Mouse (Mus musculus) intestine, embryonic 15.5 days (tissue): ENCODE data around the gene Agl. TPM values are rescaled to one million over a fixed set of nuclear protein-coding genes. Genes with fewer than 3 reads are reported as not detected.
"Not testable (repeated sequence)": the region's sequence is repeated elsewhere in the genome, so short reads cannot be mapped to it uniquely, and the experiment has no call there.

Experiments
- ATAC-seq: fragments of 200-750 bp; cut with Nextera tagmentation; 2 replicates; pipeline ENCODE4 v1.8.0; 2017; ENCODE audit warnings: moderate TSS enrichment, moderate library complexity
- H3K27ac ChIP-seq: fragments of 300-500 bp; sonication (generic); 2 replicates; pipeline ENCODE4 v1.5.1; 2015; ENCODE audit warnings: mild to moderate bottlenecking, inconsistent platforms
- H3K27me3 ChIP-seq: fragments of 300-500 bp; sonication (generic); replicated peaks from 2 replicates; pipeline ENCODE4 v1.6.1; 2015; ENCODE audit warnings: inconsistent platforms
- H3K36me3 ChIP-seq: fragments of 300-500 bp; sonication (generic); 2 replicates; pipeline ENCODE4 v1.6.1; 2015; ENCODE audit warnings: inconsistent platforms
- H3K4me1 ChIP-seq: fragments of 300-500 bp; sonication (generic); replicated peaks from 2 replicates; pipeline ENCODE4 v1.6.1; 2015; ENCODE audit warnings: inconsistent platforms
- H3K4me2 ChIP-seq: fragments of 300-500 bp; sonication (generic); replicated peaks from 2 replicates; pipeline ENCODE4 v1.6.1; 2015; ENCODE audit warnings: mild to moderate bottlenecking, inconsistent platforms
- H3K4me3 ChIP-seq: fragments of 300-500 bp; sonication (generic); replicated peaks from 2 replicates; pipeline ENCODE4 v1.5.1; 2015; ENCODE audit warnings: inconsistent platforms
- H3K9ac ChIP-seq: fragments of 300-500 bp; sonication (generic); 2 replicates; pipeline ENCODE4 v1.6.1; 2015; ENCODE audit warnings: inconsistent platforms
- H3K9me3 ChIP-seq: fragments of 300-500 bp; sonication (generic); 2 replicates; pipeline ENCODE4 v1.6.1; 2016; ENCODE audit warnings: inconsistent platforms
- WGBS: fragments of 180-500 bp; shearing (Covaris S2); methylation state at CpG from one replicate; pipeline ENCODE4 v1.1.7; 2015; 5-methylcytosine and 5-hydroxymethylcytosine counted together
- polyA plus RNA-seq: library from polyadenylated mRNA; unstranded; fragments of >200 nt; fragmentation: Nextera tagmentation; extraction: Ambion mirVana; gene quantifications from 2 replicates; pipeline ENCODE4 v1.2.1, GENCODE M21; 2015

Gene Agl
- polyA plus RNA-seq, 1 experiment from 2014 or later = 12.1 TPM

- H3K36me3 ChIP-seq = not testable (repeated sequence)
Measured at GRCm38 (mm10) chr3:116810351-116810750, 2.4 kb upstream of the Agl start.

GRCm38 (mm10) chr3:116809221-116809620, 1.3 kb upstream of the Agl start:
- H3K9ac ChIP-seq = no peak overlapping the region
- no peaks in the 10 kb centered on the region for H3K36me3 ChIP-seq
- no peaks in the 10 kb centered on the region for H3K27me3 ChIP-seq
- no peaks in the 10 kb centered on the region for H3K9me3 ChIP-seq
- no peak overlapping the region for H3K4me3 ChIP-seq
- no peak for ATAC-seq
- 93% methylated on average over 6 of the region's 6 CpGs for WGBS
- no peak overlapping the region for H3K27ac ChIP-seq
- H3K4me2 ChIP-seq = no peak overlapping the region
- H3K4me1 ChIP-seq = no peaks in the 10 kb centered on the region

More at GRCm38 (mm10) chr3:116810351-116810750, 2.4 kb upstream of the Agl start:
- not testable (repeated sequence) for H3K27me3 ChIP-seq, H3K4me1 ChIP-seq, ATAC-seq, H3K9ac ChIP-seq, H3K9me3 ChIP-seq, H3K4me3 ChIP-seq, H3K27ac ChIP-seq, H3K4me2 ChIP-seq
- 80% methylated on average over 6 of the region's 6 CpGs for WGBS

- Histone ChIP-seq H3K9me3 (no peaks in the 10 kb centered on the region), H3K27ac (peak overlapping the region; percentile 88), H3K4me2 (peak overlapping the region; percentile 76), H3K9ac (peak overlapping the region; percentile 50), H3K4me1 (no peaks in the 10 kb centered on the region), H3K27me3 (no peaks in the 10 kb centered on the region), H3K4me3 (peak overlapping the region; percentile 64), H3K36me3 (no peaks in the 10 kb centered on the region)
- WGBS = 61% methylated on average over 10 of the region's 10 CpGs
- peak; percentile 73 for ATAC-seq
Measured at GRCm38 (mm10) chr3:116808507-116809217, 696 bp upstream of the Agl start.

- Histone ChIP-seq H3K27me3 (no peaks in the 10 kb centered on the region), H3K9ac (no peak overlapping the region), H3K4me3 (no peak overlapping the region), H3K27ac (no peak overlapping the region), H3K4me2 (no peak overlapping the region), H3K9me3 (no peaks in the 10 kb centered on the region), H3K36me3 (no peaks in the 10 kb centered on the region), H3K4me1 (no peaks in the 10 kb centered on the region)
- no peak for ATAC-seq
- WGBS = 87% methylated on average over 3 of the region's 3 CpGs
Measured at GRCm38 (mm10) chr3:116805866-116806265, 2.1 kb downstream of the Agl start.

- Histone ChIP-seq H3K27ac (no peak overlapping the region), H3K4me3 (no peak overlapping the region), H3K9ac (no peak overlapping the region), H3K36me3 (no peaks in the 10 kb centered on the region), H3K4me1 (no peaks in the 10 kb centered on the region), H3K9me3 (no peaks in the 10 kb centered on the region), H3K4me2 (no peak overlapping the region), H3K27me3 (no peaks in the 10 kb centered on the region)
- WGBS = 49% methylated on average over 6 of the region's 6 CpGs
- ATAC-seq = no peak
Measured at GRCm38 (mm10) chr3:116804746-116805285, 3.1 kb downstream of the Agl start.

- no peaks in the 10 kb centered on the region for H3K9me3 ChIP-seq
- no peak overlapping the region for H3K4me2 ChIP-seq
- H3K27ac ChIP-seq = no peak overlapping the region
- H3K27me3 ChIP-seq = no peaks in the 10 kb centered on the region
- H3K9ac ChIP-seq = no peak overlapping the region
- no peak for ATAC-seq
- H3K36me3 ChIP-seq = no peaks in the 10 kb centered on the region
- 38% methylated on average over 8 of the region's 8 CpGs for WGBS
- H3K4me1 ChIP-seq = no peaks in the 10 kb centered on the region
- H3K4me3 ChIP-seq = no peak overlapping the region
Measured at GRCm38 (mm10) chr3:116801755-116802154, 6.2 kb downstream of the Agl start.

GRCm38 (mm10) chr3:116798821-116799510, 9.0 kb downstream of the Agl start:
- H3K36me3 ChIP-seq = peaks cover 4% of the 10 kb centered on the region; the same call in 1 of the 2 replicates
- H3K4me2 ChIP-seq = no peak overlapping the region
- no peak overlapping the region for H3K9ac ChIP-seq
- H3K4me1 ChIP-seq = no peaks in the 10 kb centered on the region
- H3K9me3 ChIP-seq = no peaks in the 10 kb centered on the region
- no peak overlapping the region for H3K4me3 ChIP-seq
- ATAC-seq = no peak
- 74% methylated on average over 4 of the region's 4 CpGs for WGBS
- H3K27me3 ChIP-seq = no peaks in the 10 kb centered on the region
- H3K27ac ChIP-seq = no peak overlapping the region

- no peak for ATAC-seq
- H3K27ac ChIP-seq = no peak overlapping the region
- no peaks in the 10 kb centered on the region for H3K27me3 ChIP-seq
- H3K4me1 ChIP-seq = no peaks in the 10 kb centered on the region
- H3K9me3 ChIP-seq = no peaks in the 10 kb centered on the region
- H3K36me3 ChIP-seq = peaks cover 11% of the 10 kb centered on the region; the same call in 1 of the 2 replicates
- no peak overlapping the region for H3K9ac ChIP-seq
- 85% methylated on average over 5 of the region's 5 CpGs for WGBS
- H3K4me2 ChIP-seq = no peak overlapping the region
- H3K4me3 ChIP-seq = no peak overlapping the region
Measured at GRCm38 (mm10) chr3:116788851-116789250, 19.1 kb downstream of the Agl start.

GRCm38 (mm10) chr3:116786543-116786942, 21.4 kb downstream of the Agl start:
- Histone ChIP-seq H3K27ac (no peak overlapping the region), H3K36me3 (peaks cover 11% of the 10 kb centered on the region), H3K4me2 (no peak overlapping the region), H3K27me3 (no peaks in the 10 kb centered on the region), H3K4me1 (no peaks in the 10 kb centered on the region), H3K9me3 (no peaks in the 10 kb centered on the region), H3K9ac (no peak overlapping the region), H3K4me3 (no peak overlapping the region)
- WGBS = 78% methylated on average over 9 of the region's 9 CpGs
- no peak for ATAC-seq

- H3K4me3 ChIP-seq = no peak overlapping the region
- H3K27ac ChIP-seq = no peak overlapping the region
- H3K9me3 ChIP-seq = no peaks in the 10 kb centered on the region
- no peak overlapping the region for H3K9ac ChIP-seq
- no peaks in the 10 kb centered on the region for H3K27me3 ChIP-seq
- no peak overlapping the region for H3K4me2 ChIP-seq
- H3K36me3 ChIP-seq = peaks cover 11% of the 10 kb centered on the region
- ATAC-seq = no peak
- no peaks in the 10 kb centered on the region for H3K4me1 ChIP-seq
- WGBS = 95% methylated on average over 8 of the region's 8 CpGs
Measured at GRCm38 (mm10) chr3:116785820-116786219, 22.1 kb downstream of the Agl start.

GRCm38 (mm10) chr3:116784811-116785210, 23.2 kb downstream of the Agl start:
- no peak for ATAC-seq
- Histone ChIP-seq H3K27me3 (no peaks in the 10 kb centered on the region), H3K4me1 (no peaks in the 10 kb centered on the region), H3K36me3 (peaks cover 11% of the 10 kb centered on the region), H3K4me2 (no peak overlapping the region), H3K4me3 (no peak overlapping the region), H3K27ac (no peak overlapping the region), H3K9ac (no peak overlapping the region), H3K9me3 (no peaks in the 10 kb centered on the region)
- WGBS = 94% methylated on average over 8 of the region's 8 CpGs

- WGBS = 64% methylated on average over 12 of the region's 12 CpGs
- H3K27me3 ChIP-seq = no peaks in the 10 kb centered on the region
- H3K4me1 ChIP-seq = no peaks in the 10 kb centered on the region
- peaks cover 11% of the 10 kb centered on the region for H3K36me3 ChIP-seq
- H3K4me2 ChIP-seq = no peak overlapping the region
- H3K9me3 ChIP-seq = no peaks in the 10 kb centered on the region
- no peak; the same call in 1 of the 2 replicates for ATAC-seq
- no peak overlapping the region for H3K4me3 ChIP-seq
- H3K9ac ChIP-seq = no peak overlapping the region
- H3K27ac ChIP-seq = no peak overlapping the region
Measured at GRCm38 (mm10) chr3:116784290-116784689, 23.7 kb downstream of the Agl start.
